Mouse (Mus musculus): ENCODE data around the gene Slc5a4a.

GRCm38 (mm10) chr10:76212121-76212520 lies 64.9 kb downstream of the Slc5a4a start:
- TF ChIP-seq CTCF (IDR thresholded peaks at IDR 0.05; ENCODE audit: extremely low read depth, insufficient read length, insufficient replicate concordance, low read depth, low read length) (no peak), POLR2A (IDR thresholded peaks at IDR 0.05; ENCODE audit: low read depth, low read length) (no peak)
